Mouse (Mus musculus): ENCODE data around the gene Gm48551.

The Gm48551 gene

DNA sequence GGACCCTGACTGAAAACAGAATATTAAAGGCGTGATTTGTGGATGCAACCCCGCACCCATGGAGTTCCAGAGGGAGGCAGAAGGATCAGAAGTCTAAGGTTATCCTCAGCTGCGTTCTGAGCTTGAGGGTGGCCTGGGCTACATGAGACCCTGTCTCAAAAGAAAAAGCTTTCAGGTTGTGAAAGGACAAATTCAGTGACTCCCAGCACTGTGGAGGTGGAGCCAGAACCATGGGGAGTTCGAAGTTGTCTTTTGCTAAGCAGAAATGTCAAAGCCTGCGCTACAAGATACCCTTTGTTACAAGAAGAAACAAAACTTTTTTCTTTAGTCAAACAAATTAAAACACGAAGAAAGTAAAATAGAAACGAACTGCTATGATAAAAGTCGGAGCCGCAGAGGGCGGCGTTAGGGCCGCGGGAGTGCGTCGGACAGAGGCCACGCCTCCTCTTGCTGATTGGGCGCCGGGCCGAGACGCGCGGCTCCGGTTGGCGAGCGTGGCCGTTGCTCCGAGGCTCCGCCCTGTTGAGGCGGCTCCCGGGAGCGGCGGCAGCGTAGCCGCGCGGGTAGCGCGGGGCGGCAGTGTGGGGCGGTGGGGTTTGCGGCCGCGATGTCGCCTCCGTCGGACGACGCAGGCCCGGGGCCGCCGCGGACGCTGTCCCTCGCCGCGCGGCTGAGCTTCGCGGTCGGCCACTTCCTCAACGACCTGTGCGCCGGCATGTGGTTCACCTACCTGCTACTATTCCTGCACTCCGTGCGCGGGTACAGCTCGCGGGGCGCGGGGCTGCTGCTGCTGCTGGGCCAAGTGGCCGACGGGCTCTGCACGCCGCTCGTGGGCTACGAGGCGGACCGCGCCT, 27.0 kb upstream of the Gm48551 start, which contains the start of gene Mfsd12:
Mfsd12 (plus strand) TSS at position 501 of the 854 bp plus-strand sequence.
- peak; percentile 93 for DNase-seq (ENCODE audit: low spot score)

DNA sequence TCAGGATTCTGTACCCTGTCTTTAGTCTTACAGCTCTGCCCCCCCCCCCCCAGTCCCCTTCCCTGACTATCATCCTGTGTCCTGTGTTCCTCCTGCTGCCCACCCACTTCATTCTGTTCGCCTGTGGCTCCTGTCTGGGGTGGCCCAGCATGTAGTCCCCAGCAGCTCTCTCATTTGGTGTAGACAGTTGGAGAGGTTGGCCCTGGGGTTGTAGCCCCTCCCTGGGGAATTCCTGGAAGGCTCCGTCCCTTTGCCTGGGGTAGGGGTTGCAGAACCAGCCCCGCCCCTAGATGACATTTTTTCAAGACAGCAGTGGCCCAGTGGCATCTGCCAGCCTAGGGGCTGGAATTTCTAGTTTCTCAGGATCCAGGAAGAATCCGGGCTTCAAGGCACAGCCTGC, 26.1 kb upstream of the Gm48551 start:
- no peak for DNase-seq (ENCODE audit: low spot score)

DNA sequence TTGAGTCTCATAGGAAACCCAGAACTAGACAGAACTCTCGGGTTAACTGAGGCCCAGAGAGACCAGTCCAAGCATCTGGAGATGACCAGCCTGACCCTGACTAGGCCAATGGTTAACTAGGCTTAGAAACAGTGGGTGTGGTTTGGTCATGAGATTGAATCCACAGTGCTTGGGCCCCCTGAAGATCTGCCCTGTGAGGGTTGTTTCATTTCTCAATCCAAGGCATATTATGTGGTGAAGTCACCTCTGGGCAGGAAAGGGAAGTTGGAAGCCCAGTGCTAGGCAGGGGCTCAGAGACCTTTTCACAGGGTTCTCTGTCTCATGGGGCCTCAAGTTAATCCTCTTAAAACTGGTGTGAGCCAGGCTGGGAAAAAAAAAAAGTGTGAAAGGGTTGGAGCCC, 25.4 kb upstream of the Gm48551 start:
- DNase-seq (ENCODE audit: low spot score): no peak

DNA sequence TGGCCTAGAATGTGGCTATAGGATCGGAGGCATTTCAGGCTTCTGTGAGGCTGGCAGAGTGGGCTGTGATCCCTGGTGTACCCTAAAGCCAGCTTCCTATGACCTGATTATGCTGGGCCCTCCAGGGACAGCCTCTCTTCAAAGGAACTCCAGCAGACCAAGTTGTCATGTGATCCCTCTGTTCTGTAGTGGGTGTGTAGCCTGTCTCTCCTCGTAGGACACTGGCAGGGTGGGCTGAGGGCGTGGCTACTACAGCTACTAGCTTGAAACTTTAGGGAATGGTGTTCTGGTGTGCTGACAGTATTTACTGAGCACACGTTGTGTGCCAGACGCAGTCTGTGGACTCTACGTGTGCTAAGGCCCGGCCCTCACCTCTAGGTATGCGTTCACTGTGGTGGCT, 23.5 kb upstream of the Gm48551 start:
- DNase-seq (ENCODE audit: low spot score): peak; percentile 59

DNA sequence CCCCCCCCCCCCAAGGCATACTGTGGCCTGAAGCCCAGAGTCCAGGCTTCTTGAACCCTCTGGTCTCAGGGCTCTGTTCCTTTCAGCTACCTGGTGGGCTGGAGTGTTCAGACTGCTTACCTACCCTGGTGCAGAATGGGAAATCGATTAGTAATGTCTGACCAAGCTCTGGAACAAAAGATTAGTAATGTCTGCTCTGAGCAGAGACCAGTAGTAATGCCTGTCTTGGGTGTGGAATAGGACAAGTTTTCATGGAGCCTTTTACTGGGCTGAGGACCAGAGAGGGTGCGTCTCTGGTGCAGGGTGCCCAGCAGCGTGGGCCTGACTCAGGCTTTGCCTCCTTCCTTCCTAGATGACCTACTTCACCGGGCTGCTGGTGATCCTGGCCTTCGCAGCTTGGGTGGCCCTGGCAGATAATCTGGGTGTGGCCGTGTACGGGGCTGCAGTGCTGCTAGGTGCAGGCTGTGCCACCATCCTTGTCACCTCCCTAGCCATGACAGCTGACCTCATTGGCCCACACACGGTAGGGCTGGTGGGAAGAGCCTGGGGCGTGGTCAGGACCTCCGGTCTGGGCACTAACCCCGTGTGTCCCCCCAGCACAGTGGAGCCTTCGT, 21.8 kb upstream of the Gm48551 start:
- no peak for DNase-seq (ENCODE audit: low spot score)

DNA sequence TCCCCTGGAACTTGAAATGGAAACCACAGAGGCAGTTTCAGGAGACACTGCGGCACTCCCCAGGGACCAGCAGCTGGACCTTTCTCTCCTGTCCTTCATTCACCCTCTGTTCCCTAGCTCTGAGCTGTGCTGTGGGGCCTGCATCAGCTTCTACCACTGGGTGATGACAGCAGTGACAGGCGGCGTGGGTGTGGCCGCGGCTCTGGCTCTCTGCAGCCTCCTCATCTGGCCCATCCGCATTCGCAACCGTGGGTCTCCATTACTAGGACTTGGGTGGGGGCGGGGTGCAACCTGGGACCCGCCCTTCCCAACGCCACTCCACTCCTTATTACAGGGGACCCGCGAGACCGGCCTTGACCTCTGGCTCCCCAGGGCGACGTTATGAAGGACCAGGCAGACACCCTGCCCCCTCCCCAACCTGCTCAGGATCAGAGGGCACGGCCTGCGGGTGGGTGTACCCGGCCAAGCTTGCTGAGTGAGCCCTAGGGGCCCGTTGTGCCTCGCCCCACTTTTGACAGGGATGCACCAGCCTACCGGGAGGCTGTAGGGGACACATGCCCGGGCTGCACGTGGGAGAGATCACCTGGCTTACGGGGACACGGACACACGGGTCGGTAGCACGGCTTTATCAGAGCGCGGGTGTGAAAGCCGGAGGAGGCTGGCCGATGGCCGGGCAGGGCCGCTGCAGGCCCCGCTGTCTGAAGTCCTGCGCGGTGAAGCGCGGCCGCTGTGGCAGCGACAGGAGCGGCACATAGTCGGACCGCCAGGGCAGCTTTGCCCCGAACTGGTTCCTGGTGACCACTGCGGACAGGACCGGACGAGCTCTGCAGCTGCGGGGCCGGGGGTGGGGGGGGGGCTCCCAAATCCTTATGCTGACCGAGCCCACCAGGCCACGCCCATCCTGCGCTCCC, 20.6 kb upstream of the Gm48551 start:
- no peak for DNase-seq (ENCODE audit: low spot score)

DNA sequence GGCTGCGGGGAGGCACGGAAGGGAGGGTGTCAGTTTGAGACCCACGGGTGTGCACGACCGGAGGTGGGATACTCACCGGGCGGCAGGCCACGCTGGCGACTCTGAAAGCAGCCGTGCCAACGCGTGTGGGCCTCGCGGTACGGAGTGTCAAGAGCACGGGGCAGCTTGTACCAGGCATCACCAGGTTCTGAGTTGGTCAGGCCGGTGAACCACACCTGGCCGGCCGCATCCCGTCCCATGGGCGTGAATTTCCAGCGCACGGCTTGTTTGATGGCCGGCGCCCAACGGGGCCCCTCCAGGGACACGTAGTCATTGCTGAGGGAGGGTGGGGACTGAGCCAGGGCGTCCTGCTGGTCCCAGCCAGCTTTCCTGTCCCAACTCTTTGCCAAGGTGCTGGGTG, 19.6 kb upstream of the Gm48551 start:
- no peak for DNase-seq (ENCODE audit: low spot score)

DNA sequence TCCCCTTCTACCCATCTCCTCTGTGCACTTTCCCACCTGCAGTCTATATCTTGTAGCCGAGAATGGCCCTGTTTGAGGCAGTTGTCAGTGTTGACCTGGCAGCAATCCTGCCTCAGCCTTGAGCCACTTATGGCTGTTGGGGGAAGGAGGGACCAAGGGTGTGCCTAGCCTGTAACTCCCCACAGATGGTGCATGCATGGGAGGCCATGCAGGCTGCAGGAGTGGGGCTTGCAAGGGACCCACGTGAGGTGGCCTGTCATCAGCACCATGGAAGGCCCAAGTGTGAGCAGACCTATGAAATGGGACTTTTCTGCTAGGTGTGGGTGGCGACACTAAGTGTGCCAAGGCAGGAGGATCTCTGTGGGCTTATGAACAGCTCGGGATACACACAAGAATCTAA, 19.2 kb upstream of the Gm48551 start:
- no peak for DNase-seq (ENCODE audit: low spot score)

DNA sequence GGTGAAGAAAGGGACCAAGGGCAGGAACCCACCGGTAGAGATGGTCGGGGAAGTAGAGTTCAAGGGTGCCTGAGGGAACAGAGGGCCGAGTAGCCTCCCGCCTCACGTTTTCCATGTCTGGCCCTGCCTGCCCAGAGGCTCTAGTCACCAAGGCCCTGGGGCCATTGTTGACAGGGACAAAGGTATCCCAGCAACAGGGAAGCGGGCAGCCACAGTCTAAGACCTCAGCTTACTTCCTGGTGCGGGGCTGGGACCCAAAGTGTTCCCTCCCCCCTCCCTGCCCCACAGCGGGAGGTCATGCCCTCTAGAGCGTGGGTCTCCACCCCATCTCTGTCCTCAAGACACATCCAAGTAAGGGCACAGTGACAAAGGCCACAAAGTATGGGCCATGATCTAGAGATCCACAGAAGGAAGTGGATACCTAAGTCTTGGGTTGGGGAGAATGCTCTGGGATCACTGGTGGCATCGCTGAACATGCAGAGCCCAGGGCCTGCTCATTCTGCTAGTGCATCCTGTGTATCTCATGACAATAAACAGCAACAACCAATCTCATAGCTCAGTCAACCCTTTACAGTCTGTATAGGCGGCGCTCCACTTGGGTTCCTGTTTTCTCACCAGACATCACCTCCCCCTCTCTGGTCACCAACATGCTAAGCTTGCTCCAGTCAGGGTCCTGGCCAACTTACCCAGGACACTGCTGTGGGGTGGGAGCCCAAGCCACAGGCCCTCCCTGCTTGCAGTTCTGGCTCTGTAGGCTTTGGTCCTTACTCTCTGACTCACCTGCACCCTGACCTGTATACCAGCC, 18.4 kb upstream of the Gm48551 start, which contains the start of gene 4930404N11Rik:
4930404N11Rik (minus strand) TSS at position 145 of the 805 bp plus-strand sequence.
- no peak for DNase-seq (ENCODE audit: low spot score)

DNA sequence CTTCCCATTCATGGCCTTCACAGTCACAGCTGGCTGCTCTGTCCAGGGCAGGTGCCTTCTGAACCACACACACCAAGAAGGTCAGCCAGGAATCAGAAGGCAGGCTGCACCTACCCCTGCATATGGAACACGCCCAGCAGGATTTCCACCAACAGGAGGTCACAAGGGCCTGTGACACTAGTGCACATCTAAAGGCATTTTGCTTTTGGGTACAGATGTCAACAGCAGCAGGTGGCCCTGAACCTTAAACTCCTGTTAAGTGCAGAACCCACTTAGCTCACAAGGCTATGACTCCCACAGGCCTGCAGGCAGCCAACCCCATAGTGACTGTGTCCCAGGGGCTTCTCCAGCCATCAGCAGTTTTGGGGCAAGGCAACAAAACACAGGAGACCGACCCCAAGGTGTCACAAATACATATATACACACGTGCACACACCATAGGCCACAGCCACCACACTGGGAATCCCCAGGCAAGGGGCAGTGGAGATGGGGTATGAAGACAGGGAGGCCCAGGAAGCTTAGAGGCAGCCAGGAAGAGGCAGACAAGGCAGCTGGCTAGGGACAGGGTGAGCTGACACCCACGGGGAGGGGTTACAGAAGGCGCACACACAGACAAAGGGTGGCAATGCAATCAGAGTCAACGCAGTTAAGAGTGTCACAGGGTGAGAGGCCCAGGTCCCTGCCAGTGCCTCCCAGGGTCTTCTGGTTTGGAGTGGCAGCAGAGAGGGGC, 17.6 kb upstream of the Gm48551 start:
- DNase-seq (ENCODE audit: low spot score): no peak

DNA sequence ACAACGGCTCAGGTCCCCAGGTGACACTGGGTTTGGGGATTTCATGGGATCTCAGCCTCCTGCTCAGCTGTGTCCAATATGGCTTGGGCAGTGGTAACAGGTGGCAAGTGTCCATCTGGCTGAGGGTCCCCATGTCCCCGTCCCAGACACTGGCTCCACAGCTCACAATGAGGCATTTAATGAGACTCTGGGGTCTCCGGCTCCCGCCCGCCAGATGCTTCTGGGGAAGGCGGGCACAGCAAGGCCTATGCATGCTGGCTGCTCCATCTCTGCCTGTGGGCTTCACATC, 17.1 kb upstream of the Gm48551 start:
- DNase-seq (ENCODE audit: low spot score): no peak

DNA sequence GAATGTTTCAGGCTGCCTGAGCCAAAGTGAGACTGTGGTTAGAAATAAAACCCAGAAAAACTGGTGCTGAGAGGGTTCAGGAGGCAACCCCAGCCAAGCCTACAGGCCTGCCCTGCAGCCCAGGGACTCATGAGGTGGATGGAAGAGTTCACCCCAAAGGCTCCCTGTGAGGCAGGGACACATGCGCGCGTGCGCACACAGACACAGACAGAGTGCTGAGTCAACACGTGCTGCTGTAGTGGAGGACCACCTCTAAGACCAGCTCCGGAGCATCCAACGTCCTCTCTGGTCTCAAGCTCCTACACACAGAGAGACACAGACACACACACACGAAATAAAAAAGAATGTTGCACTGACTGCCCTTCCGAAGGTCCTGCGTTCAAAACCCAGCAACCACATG, 8.9 kb upstream of the Gm48551 start:
- no peak for DNase-seq (ENCODE audit: low spot score)

DNA sequence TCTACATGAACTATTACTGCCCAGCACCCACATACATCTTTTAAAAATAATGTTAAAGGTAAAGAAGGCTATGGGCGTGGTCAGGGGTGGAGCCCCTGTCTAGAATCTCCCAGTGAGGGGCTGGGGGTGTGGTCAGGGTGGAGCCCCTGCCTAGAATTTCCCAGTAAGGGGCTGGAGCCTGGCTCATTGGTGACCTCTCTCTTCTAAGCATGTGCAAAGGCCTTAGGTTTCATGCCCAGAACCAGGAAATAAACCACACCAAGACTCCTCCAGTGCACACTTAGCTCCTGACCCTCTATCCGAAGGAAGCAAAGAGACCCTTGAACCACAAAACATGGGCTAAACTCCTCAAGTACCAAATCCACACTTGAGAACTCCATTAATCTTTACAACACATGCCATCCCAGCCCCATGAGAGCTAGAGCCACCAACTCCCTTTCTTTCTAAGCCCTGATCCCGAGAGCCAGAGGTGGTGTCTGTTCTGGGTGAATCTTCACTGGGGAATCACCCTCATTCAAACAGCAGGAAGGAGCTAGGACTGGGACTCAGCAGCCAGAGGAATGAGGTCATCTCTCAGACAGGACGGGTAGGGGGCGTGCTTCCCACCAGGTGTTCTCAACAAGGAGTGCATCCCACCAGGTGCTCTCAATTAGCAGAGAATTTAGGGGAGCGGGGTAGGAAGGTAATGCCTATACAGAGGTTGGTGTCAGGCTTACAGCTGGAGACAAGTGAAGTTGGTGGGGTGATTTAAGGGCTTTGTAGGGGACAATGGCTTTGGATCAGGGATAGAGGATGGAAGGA, 7.5 kb upstream of the Gm48551 start:
- DNase-seq (ENCODE audit: low spot score): peak; percentile 48

DNA sequence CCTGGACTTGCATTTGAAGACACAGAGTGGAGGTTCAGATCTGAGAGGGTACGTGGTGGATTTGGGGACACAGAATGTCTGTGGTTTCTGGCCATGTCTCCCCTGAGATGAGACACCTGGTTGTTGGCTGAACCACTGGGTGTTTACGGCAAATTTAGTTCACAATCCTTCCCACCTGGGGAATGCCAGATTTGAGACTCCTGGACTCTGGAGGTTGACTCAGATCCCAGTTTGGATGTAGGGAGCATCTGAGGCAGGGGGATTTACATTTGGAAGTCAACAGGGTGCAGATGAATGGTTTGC, 7.0 kb upstream of the Gm48551 start:
- no peak for DNase-seq (ENCODE audit: low spot score)

DNA sequence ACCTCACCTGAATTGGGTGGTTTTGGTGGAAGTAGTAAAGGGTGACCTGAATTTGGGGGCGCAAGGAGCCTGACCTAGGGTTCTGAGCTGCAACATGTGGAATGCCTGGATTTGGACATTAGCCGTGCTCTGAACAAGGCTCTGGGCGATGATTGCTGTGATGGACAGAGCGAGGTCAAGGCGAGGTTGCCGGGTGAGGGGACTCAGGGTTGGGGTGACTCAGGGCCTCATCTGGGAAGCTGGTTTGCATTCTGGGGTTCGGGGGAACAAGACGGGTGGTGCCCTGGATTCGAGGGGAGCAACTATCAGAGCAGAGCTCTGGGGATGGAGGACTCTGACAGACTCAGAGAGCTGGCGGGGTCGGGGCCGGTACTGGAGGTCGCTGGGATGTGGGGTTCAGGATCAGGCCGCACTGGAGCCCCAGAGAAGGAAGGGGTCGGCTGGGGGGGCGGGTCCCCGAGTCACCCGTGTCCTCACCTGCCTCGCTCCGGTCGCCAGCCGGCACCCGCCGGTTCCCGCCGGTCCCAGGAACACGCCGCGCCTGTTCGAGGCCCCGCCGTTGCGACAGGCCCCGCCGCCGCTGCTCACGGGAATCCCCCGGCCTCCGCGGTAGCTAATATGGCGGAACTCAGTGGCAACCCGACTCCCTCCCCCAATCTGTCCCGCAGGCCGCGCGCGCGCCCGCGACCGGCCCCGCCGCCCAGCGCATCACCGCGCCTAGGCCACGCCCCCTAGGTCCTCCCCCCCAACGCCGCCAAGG, 6.3 kb upstream of the Gm48551 start, which contains the start of gene Fzr1:
Fzr1 (minus strand) TSS at position 724 of the 760 bp plus-strand sequence.
- DNase-seq (ENCODE audit: low spot score): no peak

DNA sequence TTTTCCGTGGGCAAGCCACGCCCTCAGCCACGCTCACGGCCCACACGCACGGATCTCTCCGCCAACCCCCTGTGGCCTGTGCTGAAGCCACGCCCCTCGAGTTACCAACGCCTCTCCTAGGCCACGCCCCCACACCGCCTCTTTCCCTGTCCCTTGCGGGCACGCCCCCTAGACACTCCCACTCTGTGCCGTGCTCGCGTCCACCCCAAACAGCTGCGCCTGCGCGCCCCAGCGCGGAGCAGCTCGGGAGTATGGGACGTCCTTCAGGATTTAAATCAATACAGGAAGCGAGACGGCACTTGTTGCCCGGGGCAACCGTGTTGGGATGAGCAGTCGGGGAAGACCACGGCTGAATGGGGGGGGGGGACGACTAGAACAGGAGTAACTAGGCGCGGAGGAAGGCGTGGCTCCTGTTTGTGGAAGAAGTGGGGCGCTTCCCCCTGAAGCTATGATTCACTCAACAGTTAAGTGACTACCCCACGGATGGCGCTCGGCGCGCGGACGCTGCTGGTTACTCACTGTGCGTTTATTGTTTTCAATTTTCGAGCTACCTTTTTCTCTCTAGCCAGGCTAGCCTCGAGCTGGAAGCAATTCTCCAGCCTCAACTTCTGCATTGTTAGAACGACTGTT, 5.6 kb upstream of the Gm48551 start:
- peak; percentile 100 for DNase-seq (ENCODE audit: low spot score)

DNA sequence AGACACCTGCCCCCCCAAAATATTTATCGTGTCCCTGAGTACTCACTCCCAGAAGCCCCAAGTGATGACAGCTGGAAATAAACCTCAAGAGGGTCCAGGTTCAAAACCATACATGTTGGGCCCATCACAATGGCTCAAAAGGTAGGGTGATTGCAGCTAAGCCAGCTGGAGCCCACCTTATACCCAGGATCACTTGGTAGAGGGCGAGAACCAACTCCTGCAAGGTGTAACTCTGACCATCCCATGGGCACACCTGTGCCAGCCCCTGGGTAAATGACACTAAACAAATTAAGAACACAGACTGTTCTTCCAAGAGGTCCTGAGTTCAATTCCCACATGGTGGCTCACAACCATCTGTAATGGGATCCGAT, 5.1 kb upstream of the Gm48551 start:
- no peak for DNase-seq (ENCODE audit: low spot score)

DNA sequence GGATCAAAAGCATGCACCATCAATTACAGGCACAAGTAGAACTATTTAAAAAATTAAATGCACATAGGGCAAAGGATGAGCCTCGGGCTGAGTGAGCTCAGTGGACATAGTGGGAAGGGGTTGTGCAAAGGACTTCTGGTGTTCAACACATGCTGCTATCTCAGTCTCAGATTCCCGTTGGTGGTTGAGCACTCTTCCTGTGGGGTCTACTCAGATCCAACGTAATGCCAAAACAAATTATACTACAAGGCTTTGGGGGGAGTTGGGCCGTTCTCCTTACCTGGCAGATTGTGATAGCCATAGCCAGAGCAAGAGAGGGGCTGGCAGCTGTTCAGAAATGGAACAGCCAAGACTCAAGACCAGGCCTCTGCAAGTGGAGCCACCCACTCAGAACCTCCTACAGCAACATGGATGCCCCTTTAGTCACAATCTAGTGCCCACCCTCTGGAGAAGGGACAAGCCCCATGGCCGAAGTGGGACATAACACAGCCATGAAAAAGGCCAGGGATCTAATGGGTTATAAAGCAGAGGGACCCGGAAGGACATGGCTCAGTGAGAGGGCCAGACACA, 4.4 kb upstream of the Gm48551 start:
- no peak for DNase-seq (ENCODE audit: low spot score)

DNA sequence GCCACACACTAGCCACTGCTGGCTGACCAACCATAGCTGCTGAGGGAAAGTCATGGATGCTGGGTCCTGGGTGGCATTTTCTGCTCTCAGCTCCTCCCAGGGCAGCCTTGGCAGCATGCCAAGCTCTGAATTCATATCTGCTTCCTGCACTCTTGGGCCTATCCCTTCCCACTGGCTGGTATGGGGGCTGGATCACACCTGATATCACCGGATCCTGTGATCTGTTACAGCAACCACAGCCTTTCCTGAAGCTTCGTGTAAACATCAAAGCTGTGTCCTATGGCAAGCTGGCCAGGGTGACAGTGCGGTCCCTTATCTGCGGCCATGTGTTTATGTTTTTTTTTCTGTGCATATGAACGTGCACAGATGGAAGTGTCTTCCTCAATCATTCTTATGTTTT, 2.2 kb upstream of the Gm48551 start:
- DNase-seq (ENCODE audit: low spot score): peak; percentile 82
